Mouse (Mus musculus): ENCODE results near the gene Cbx3. TPM values are rescaled to one million over a fixed set of nuclear protein-coding genes. Genes with fewer than 3 reads are reported as not detected.
A peak's percentile ranks its signal among the peaks of the same experiment; 100 is the strongest.

The Cbx3 gene
- total RNA-seq, 2 experiments from 2014 or later, result 292 to 426 TPM

- no peak for ATAC-seq (replicated peaks; ENCODE audit: poor library complexity)
Observed at GRCm38 (mm10) chr6:51514860-51515259, 44.7 kb downstream of the Cbx3 start.

GRCm38 (mm10) chr6:51523310-51523709 lies 53.1 kb downstream of the Cbx3 start:
- no peak for ATAC-seq (replicated peaks; ENCODE audit: poor library complexity)

GRCm38 (mm10) chr6:51523807-51524320 lies 53.7 kb downstream of the Cbx3 start, which contains the start of gene Snx10:
TSS of gene Snx10 (plus strand) at chr6:51523901.
- peak; percentile 54 for ATAC-seq (replicated peaks; ENCODE audit: poor library complexity)

GRCm38 (mm10) chr6:51524321-51524931 lies 54.3 kb downstream of the Cbx3 start:
- ATAC-seq (replicated peaks; ENCODE audit: poor library complexity), result peak; percentile 13

GRCm38 (mm10) chr6:51525001-51525400 lies 54.8 kb downstream of the Cbx3 start:
- peak; percentile 69 for ATAC-seq (replicated peaks; ENCODE audit: poor library complexity)

- ATAC-seq (replicated peaks; ENCODE audit: poor library complexity), result peak; percentile 47; the same call in 1 of the 2 replicates
Observed at GRCm38 (mm10) chr6:51529457-51529856, 59.3 kb downstream of the Cbx3 start.

Other genes with a start within 250 kb of the Cbx3 start
- gene Nfe2l3, start 37.7 kb upstream of the Cbx3 start, total RNA-seq (2015), result not detected in 2 replicates
- 0.30 TPM in 1 of 2 replicates, not detected in the other for gene Nfe2l3, start 37.7 kb upstream of the Cbx3 start, total RNA-seq (2017)
- 1,568 and 1,722 TPM in 2 replicates for gene Hnrnpa2b1, start 466 bp upstream of the Cbx3 start, total RNA-seq (2015)
- gene Hnrnpa2b1, start 466 bp upstream of the Cbx3 start, total RNA-seq (2017), result 1,303 and 1,754 TPM in 2 replicates
- gene Snx10, start 53.5 kb downstream of the Cbx3 start, total RNA-seq (2015), result 66.9 and 67.8 TPM in 2 replicates
- gene Snx10, start 53.5 kb downstream of the Cbx3 start, total RNA-seq (2017), result 54.1 and 55.1 TPM in 2 replicates